Mouse (Mus musculus) erythroblast, embryonic 14.5 days (primary cell): ENCODE measurements around the gene Olfr1269. TPM values are rescaled to one million over a fixed set of nuclear protein-coding genes. Genes with fewer than 3 reads are reported as not detected.

Experiments used
- H3K27me3 ChIP-seq: 2 replicates; pipeline ENCODE4 v1.6.1; 2012; ENCODE audit warnings: inconsistent platforms; ENCODE audit not compliant: control insufficient read depth
- H3K36me3 ChIP-seq: 2 replicates; pipeline ENCODE4 v1.6.1; 2012; ENCODE audit warnings: mild to moderate bottlenecking, inconsistent platforms; ENCODE audit not compliant: control insufficient read depth
- H3K4me1 ChIP-seq: 2 replicates; pipeline ENCODE4 v1.6.1; 2012; ENCODE audit warnings: inconsistent platforms; ENCODE audit not compliant: control insufficient read depth
- H3K4me3 ChIP-seq: replicated peaks from 2 replicates; pipeline ENCODE3; 2012; ENCODE audit warnings: moderate library complexity, mild to moderate bottlenecking, inconsistent platforms
- H3K9me3 ChIP-seq: 2 replicates; pipeline ENCODE4 v1.6.1; 2012; ENCODE audit warnings: low read length, inconsistent platforms, mixed read lengths; ENCODE audit not compliant: control insufficient read depth
- GATA1 ChIP-seq: IDR thresholded peaks from 2 replicates; pipeline ENCODE4 v1.6.1; 2012; ENCODE audit warnings: low read length, inconsistent platforms, mixed read lengths
- TAL1 ChIP-seq: IDR thresholded peaks from 3 replicates; pipeline ENCODE4 v1.6.1; 2012; ENCODE audit warnings: low read length, inconsistent platforms, mixed read lengths
- polyA plus RNA-seq: library from polyadenylated mRNA; stranded (reverse); fragments of >175 nt; gene quantifications from 2 replicates; pipeline ENCODE4 v1.2.3, GENCODE M21; 2012

Olfr1269 gene
- polyA plus RNA-seq = not detected in 2 replicates

GRCm38 (mm10) chr2:90121312-90121711 lies at the start of gene Olfr1269:
Gene Olfr1269, minus strand, starts transcription at chr2:90121412.
- Histone ChIP-seq H3K27me3 (no peaks in the 10 kb centered on the region), H3K36me3 (no peaks in the 10 kb centered on the region), H3K4me1 (no peaks in the 10 kb centered on the region), H3K9me3 (peaks cover 6% of the 10 kb centered on the region), H3K4me3 (no peak within 1 kb of the TSS)
- no peak for TF ChIP-seq GATA1
- no peak for TF ChIP-seq TAL1

- Histone ChIP-seq H3K4me1 (no peaks in the 10 kb centered on the region), H3K4me3 (no peak overlapping the region), H3K9me3 (peaks cover 13% of the 10 kb centered on the region), H3K27me3 (no peaks in the 10 kb centered on the region), H3K36me3 (no peaks in the 10 kb centered on the region)
- TF ChIP-seq GATA1 = no peak
- no peak for TF ChIP-seq TAL1
Observed at GRCm38 (mm10) chr2:90153916-90154315, 32.7 kb upstream of the Olfr1269 start.

- H3K36me3 ChIP-seq = no peaks in the 10 kb centered on the region
- H3K4me3 ChIP-seq = no peak within 1 kb of the TSS
- H3K4me1 ChIP-seq = no peaks in the 10 kb centered on the region
- H3K27me3 ChIP-seq = no peaks in the 10 kb centered on the region
- no peak for TF ChIP-seq TAL1
- peaks cover 13% of the 10 kb centered on the region for H3K9me3 ChIP-seq
Observed at GRCm38 (mm10) chr2:90152991-90153390, 31.8 kb upstream of the Olfr1269 start, which contains the start of gene Olfr1270. Gene Olfr1270, minus strand, starts transcription at chr2:90153091.

- no peaks in the 10 kb centered on the region for H3K27me3 ChIP-seq
- H3K36me3 ChIP-seq = no peaks in the 10 kb centered on the region
- TF ChIP-seq GATA1 (no peak), TAL1 (no peak)
- no peaks in the 10 kb centered on the region for H3K4me1 ChIP-seq
- no peaks in the 10 kb centered on the region for H3K9me3 ChIP-seq
- no peak within 1 kb of the TSS for H3K4me3 ChIP-seq
Observed at GRCm38 (mm10) chr2:90142196-90142595, 21.0 kb upstream of the Olfr1269 start, which contains the start of gene Olfr32. Gene Olfr32, minus strand, starts transcription at chr2:90142296.

GRCm38 (mm10) chr2:90070065-90070464 lies 51.1 kb downstream of the Olfr1269 start:
- TF ChIP-seq GATA1 (no peak), TAL1 (no peak)
- Histone ChIP-seq H3K4me3 (no peak overlapping the region), H3K36me3 (no peaks in the 10 kb centered on the region), H3K9me3 (peaks cover 2% of the 10 kb centered on the region; the same call in 1 of the 2 replicates), H3K27me3 (no peaks in the 10 kb centered on the region), H3K4me1 (no peaks in the 10 kb centered on the region)

Other genes starting within 250 kb of the Olfr1269 start
- not detected in 2 replicates for gene Olfr1257, start 243.0 kb downstream of the Olfr1269 start, polyA plus RNA-seq
- not detected in 2 replicates for gene Olfr1258, start 194.1 kb downstream of the Olfr1269 start, polyA plus RNA-seq
- gene Olfr1259, start 172.7 kb downstream of the Olfr1269 start, polyA plus RNA-seq = not detected in 2 replicates
- 0.01 TPM in 1 of 2 replicates, not detected in the other for gene Olfr1260, start 147.1 kb downstream of the Olfr1269 start, polyA plus RNA-seq
- gene Olfr1261, start 130.2 kb downstream of the Olfr1269 start, polyA plus RNA-seq = not detected in 2 replicates
- not detected in 2 replicates for gene Olfr1262, start 121.3 kb downstream of the Olfr1269 start, polyA plus RNA-seq
- gene Olfr1263, start 109.3 kb downstream of the Olfr1269 start, polyA plus RNA-seq = not detected in 2 replicates
- 0.01 TPM in 1 of 2 replicates, not detected in the other for gene Olfr1264, start 95.8 kb downstream of the Olfr1269 start, polyA plus RNA-seq
- not detected in 2 replicates for gene Olfr1265, start 86.1 kb downstream of the Olfr1269 start, polyA plus RNA-seq
- not detected in 2 replicates for gene Olfr140, start 57.8 kb downstream of the Olfr1269 start, polyA plus RNA-seq
- 0.01 TPM in 1 of 2 replicates, not detected in the other for gene Olfr32, start 20.9 kb upstream of the Olfr1269 start, polyA plus RNA-seq
- gene Olfr1270, start 31.7 kb upstream of the Olfr1269 start, polyA plus RNA-seq = not detected in 2 replicates
- not detected in 2 replicates for gene Olfr1506, start 103.1 kb upstream of the Olfr1269 start, polyA plus RNA-seq
- not detected in 2 replicates for gene Olfr142, start 136.2 kb upstream of the Olfr1269 start, polyA plus RNA-seq
- gene Olfr1271, start 149.6 kb upstream of the Olfr1269 start, polyA plus RNA-seq = not detected in 2 replicates
- gene Olfr1272, start 171.4 kb upstream of the Olfr1269 start, polyA plus RNA-seq = not detected in 2 replicates
- not detected in 2 replicates for gene Gm13769, start 200.8 kb upstream of the Olfr1269 start, polyA plus RNA-seq